10 mouse cellular contexts compared by ENCODE assay signal in the genomic region with DNA sequence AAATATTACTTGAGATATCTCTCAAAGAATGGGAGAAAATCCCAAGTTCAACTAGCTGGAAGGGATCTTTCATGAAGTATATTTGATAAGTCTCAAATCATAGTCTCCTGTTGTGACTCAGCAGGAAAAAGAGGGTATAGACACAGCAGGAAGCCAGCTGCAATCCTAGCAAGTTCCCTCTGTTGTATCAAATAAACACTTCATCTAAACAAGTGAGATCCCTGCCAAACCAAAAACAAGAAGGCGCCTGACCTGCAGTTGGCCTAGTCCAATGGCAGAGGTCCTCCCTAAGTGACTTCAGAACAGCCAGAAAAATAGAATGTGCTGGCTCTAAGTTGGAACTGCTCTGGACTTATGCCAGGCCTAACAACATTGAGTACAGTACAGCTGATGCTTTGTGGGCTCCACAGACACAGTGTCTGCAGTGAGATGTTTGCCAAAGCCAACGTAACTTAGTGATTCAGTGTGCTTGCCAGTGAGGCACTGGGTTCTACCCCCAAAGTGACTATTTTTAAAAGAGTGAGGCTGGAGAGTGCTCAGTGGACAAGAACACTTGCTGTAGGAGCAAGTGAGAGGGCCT. TPM values are rescaled to one million over a fixed set of nuclear protein-coding genes. Genes with fewer than 3 reads are reported as not detected.
A peak's percentile ranks its signal among the peaks of the same experiment; 100 is the strongest.
DNase-seq lines count a peak whose midpoint lies in the region; ATAC-seq lines count a peak whose summit lies in the region.
"Had no signal": no experiment of that assay in that cellular context is flagged by ENCODE, and none has a peak within 500 bp of the region (broad histone marks: within the 10 kb centered on the region; RNA-seq: fewer than 3 reads in every experiment).

No protein-coding gene starts in this region.

- 87% methylated on average over 2 of the region's 2 CpGs for WGBS in hindbrain, embryonic 13.5 days
- WGBS in hindbrain, embryonic 11.5 days, result 85% methylated on average over 2 of the region's 2 CpGs
- 50% methylated on average over 2 of the region's 2 CpGs for WGBS in heart, embryonic 15.5 days

- H3K4me1 ChIP-seq in hindbrain, embryonic 13.5 days (replicated peaks), result no peaks in the 10 kb centered on the region
- H3K4me1 ChIP-seq in hindbrain, embryonic 11.5 days (replicated peaks; ENCODE audit: control insufficient read depth, insufficient read depth, low read length), result no peaks in the 10 kb centered on the region
- peaks cover 12% of the 10 kb centered on the region for H3K4me1 ChIP-seq in heart, embryonic 15.5 days (replicated peaks)

- no peaks in the 10 kb centered on the region for H3K27me3 ChIP-seq in hindbrain, embryonic 13.5 days
- no peaks in the 10 kb centered on the region for H3K27me3 ChIP-seq in hindbrain, embryonic 11.5 days (ENCODE audit: control insufficient read depth, insufficient read depth, low read length)
- H3K27me3 ChIP-seq in heart, embryonic 15.5 days, result no peaks in the 10 kb centered on the region
- H3K27me3 ChIP-seq: megakaryocyte, embryonic 14.5 days had no signal

- no peak for DNase-seq in hindbrain, embryonic 11.5 days (ENCODE audit: low spot score)
- DNase-seq in NIH3T3 (ENCODE audit: low read depth) (peak; percentile 79), liver (no peak)
- DNase-seq in left cerebral cortex, postnatal 10 days (ENCODE audit: extremely low spot score in 1 of 2, low spot score in 2 of 2), result peak; percentile 20 to 40
- no peak for DNase-seq in thymus, postnatal 10 days (ENCODE audit: low spot score in 2 of 2)

- no peak overlapping the region for H3K4me3 ChIP-seq in hindbrain, embryonic 13.5 days
- no peak overlapping the region for H3K4me3 ChIP-seq in hindbrain, embryonic 11.5 days (ENCODE audit: low read depth, low read length)
- H3K4me3 ChIP-seq in heart, embryonic 15.5 days, result no peak overlapping the region
- H3K4me3 ChIP-seq: erythroblast, embryonic 14.5 days; megakaryocyte, embryonic 14.5 days had no signal

- H3K36me3 ChIP-seq in hindbrain, embryonic 13.5 days, result peaks cover 65% of the 10 kb centered on the region
- 0 out of 2 replicates have a peak, but pooled peaks cover 3% of the 10 kb centered on the region for H3K36me3 ChIP-seq in hindbrain, embryonic 11.5 days (ENCODE audit: control insufficient read depth, insufficient read depth, low read length)
- H3K36me3 ChIP-seq in heart, embryonic 15.5 days, result peaks cover 37% of the 10 kb centered on the region

- peak; percentile 63 for ATAC-seq in hindbrain, embryonic 13.5 days (ENCODE audit: low FRiP score)
- ATAC-seq in hindbrain, embryonic 11.5 days (ENCODE audit: low FRiP score), result no peak
- peak; percentile 53; the same call in 1 of the 2 replicates for ATAC-seq in heart, embryonic 15.5 days (replicated peaks; ENCODE audit: insufficient number of reproducible peaks, insufficient read depth, low FRiP score, low read depth)
- no peak for ATAC-seq in erythroblast, adult 5-6 weeks (replicated peaks; ENCODE audit: low FRiP score, poor library complexity, severe bottlenecking)

- no peak overlapping the region for H3K9ac ChIP-seq in hindbrain, embryonic 13.5 days
- no peak overlapping the region for H3K9ac ChIP-seq in hindbrain, embryonic 11.5 days (ENCODE audit: low read depth, low read length)
- no peak overlapping the region for H3K9ac ChIP-seq in heart, embryonic 15.5 days

- no peaks in the 10 kb centered on the region for H3K9me3 ChIP-seq in hindbrain, embryonic 13.5 days
- H3K9me3 ChIP-seq in hindbrain, embryonic 11.5 days (ENCODE audit: control insufficient read depth, low read length), result no peaks in the 10 kb centered on the region
- no peaks in the 10 kb centered on the region for H3K9me3 ChIP-seq in heart, embryonic 15.5 days (replicated peaks)
- H3K9me3 ChIP-seq: megakaryocyte, embryonic 14.5 days had no signal

- intact Hi-C loops in left cerebral cortex, postnatal 10 days (cut with DNase I), result no loop called here

- H3K4me2 ChIP-seq in hindbrain, embryonic 13.5 days, result no peak overlapping the region
- H3K4me2 ChIP-seq in hindbrain, embryonic 11.5 days (replicated peaks; ENCODE audit: low read depth, low read length), result no peak overlapping the region
- no peak overlapping the region for H3K4me2 ChIP-seq in heart, embryonic 15.5 days

- H3K27ac ChIP-seq in hindbrain, embryonic 13.5 days, result no peak overlapping the region
- H3K27ac ChIP-seq in hindbrain, embryonic 11.5 days (ENCODE audit: low read depth, low read length), result no peak overlapping the region
- peak overlapping the region; percentile 35 for H3K27ac ChIP-seq in heart, embryonic 15.5 days

RNA-seq across cellular contexts. Expression of a gene that starts 22.6 kb away (rescaled TPM):
- 16.0 and 20.0 TPM in 2 replicates for polyA plus RNA-seq in hindbrain, embryonic 13.5 days (2015; fragmentation: Nextera tagmentation; extraction: Ambion mirVana)
- polyA plus RNA-seq in hindbrain, embryonic 11.5 days (2014; fragmentation: Nextera tagmentation; extraction: Ambion mirVana), result 12.2 and 12.3 TPM in 2 replicates
- 14.6 and 18.9 TPM in 2 replicates for polyA plus RNA-seq in heart, embryonic 15.5 days (2015; fragmentation: Nextera tagmentation; extraction: Ambion mirVana)
- total RNA-seq in left cerebral cortex, postnatal 10 days (2021), result 10 to 100 TPM; 25.4 to 27.0 TPM
- total RNA-seq in erythroblast, adult 5-6 weeks (2015; ENCODE audit: low replicate concordance), result 10.9 and 13.3 TPM in 2 replicates
- total RNA-seq in erythroblast, adult 5-6 weeks (2017; ENCODE audit: low replicate concordance), result 11.7 and 15.3 TPM in 2 replicates

RNA-seq across cellular contexts. Expression of a gene that starts 47.3 kb away (rescaled TPM):
- 12.5 and 12.8 TPM in 2 replicates for polyA plus RNA-seq in hindbrain, embryonic 13.5 days (2015; fragmentation: Nextera tagmentation; extraction: Ambion mirVana)
- polyA plus RNA-seq in hindbrain, embryonic 11.5 days (2014; fragmentation: Nextera tagmentation; extraction: Ambion mirVana), result 36.2 and 37.2 TPM in 2 replicates
- polyA plus RNA-seq in heart, embryonic 15.5 days (2015; fragmentation: Nextera tagmentation; extraction: Ambion mirVana), result 6.2 and 10.1 TPM in 2 replicates
- 10 to 100 TPM; 19.5 to 23.6 TPM for total RNA-seq in left cerebral cortex, postnatal 10 days (2021)
- total RNA-seq in erythroblast, adult 5-6 weeks (2015; ENCODE audit: low replicate concordance), result 10.2 and 11.3 TPM in 2 replicates
- 14.9 and 25.9 TPM in 2 replicates for total RNA-seq in erythroblast, adult 5-6 weeks (2017; ENCODE audit: low replicate concordance)

Comparison
In these comparisons a context has a peak if more than half of its experiments do, and no peak if none do; other contexts are left out.
1. ATAC-seq: peak in hindbrain, embryonic 13.5 days (single experiment) and heart, embryonic 15.5 days (single experiment); none in hindbrain, embryonic 11.5 days (single experiment) and erythroblast, adult 5-6 weeks (single experiment).
2. DNase-seq: peak in NIH3T3 (single experiment) and left cerebral cortex, postnatal 10 days (2 of 2); none in hindbrain, embryonic 11.5 days (single experiment), thymus, postnatal 10 days (0 of 2) and liver (single experiment).